Mouse (Mus musculus): Measurements from ENCODE around the gene Nras. TPM values are rescaled to one million over a fixed set of nuclear protein-coding genes. Genes with fewer than 3 reads are reported as not detected.

Gene Nras
- polyA plus RNA-seq, 1 experiment = 145 TPM

DNA sequence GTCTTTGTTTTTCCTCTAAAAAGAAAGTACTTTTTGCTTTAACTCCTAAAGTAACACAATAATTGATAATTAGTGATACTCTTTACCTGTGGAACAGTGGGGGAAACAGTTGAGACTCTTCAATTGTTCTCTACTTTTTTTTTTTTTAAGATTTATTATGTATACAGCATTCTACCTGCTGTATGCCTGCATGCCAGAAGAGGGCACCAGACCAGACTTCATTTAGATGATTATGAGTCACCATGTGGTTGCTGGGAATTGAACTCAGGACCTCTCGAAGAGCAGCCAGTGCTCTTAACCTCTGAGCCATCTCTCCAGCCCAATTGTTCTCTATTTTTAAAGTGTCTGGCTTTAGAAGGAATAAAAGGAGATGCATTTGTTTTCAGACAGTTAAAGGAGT is 31.9 kb upstream of the Nras start:
- H3K9ac ChIP-seq (ENCODE audit: low read depth, poor library complexity, severe bottlenecking) = no peak overlapping the region
- peaks cover 27% of the 10 kb centered on the region for H3K36me3 ChIP-seq (ENCODE audit: control insufficient read depth, insufficient read depth, low read length, poor library complexity, severe bottlenecking)
- H3K4me1 ChIP-seq (ENCODE audit: control insufficient read depth, insufficient read depth, low read length) = peaks cover 3% of the 10 kb centered on the region
- no peaks in the 10 kb centered on the region for H3K27me3 ChIP-seq (ENCODE audit: control insufficient read depth, insufficient read depth, low read length, poor library complexity, severe bottlenecking)
- TF ChIP-seq POLR2A (IDR thresholded peaks at IDR 0.05; ENCODE audit: insufficient read depth, low read length) (no peak), EP300 (IDR thresholded peaks at IDR 0.05; ENCODE audit: insufficient read depth, low read depth, low read length) (no peak), CTCF (IDR thresholded peaks at IDR 0.05; ENCODE audit: low read depth, low read length) (no peak)
- no peak overlapping the region for H3K4me3 ChIP-seq (ENCODE audit: low read depth, low read length)
- H3K9me3 ChIP-seq (replicated peaks; ENCODE audit: control insufficient read depth, insufficient read depth, low read length, poor library complexity, severe bottlenecking) = no peaks in the 10 kb centered on the region
- H3K27ac ChIP-seq (ENCODE audit: insufficient read depth, low read length) = no peak overlapping the region

DNA sequence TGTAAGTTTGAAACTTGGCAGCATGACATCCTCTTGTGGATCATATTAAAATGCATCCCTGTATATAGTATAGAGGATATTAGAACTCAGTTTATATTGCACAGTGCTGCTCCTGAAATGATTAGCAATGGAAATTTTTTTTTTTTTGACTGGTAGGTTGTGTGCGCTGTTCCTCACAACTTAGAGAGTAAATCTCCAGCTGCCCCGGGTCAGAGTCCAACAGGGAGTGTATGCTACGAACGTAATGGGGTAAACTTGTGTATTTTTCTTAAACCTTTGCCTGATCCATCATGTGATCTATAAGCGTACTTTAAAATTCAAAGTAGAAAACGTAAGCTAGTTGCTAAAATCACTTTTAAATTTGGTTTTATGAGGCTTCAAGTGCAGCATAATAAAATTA is 17.8 kb upstream of the Nras start:
- Histone ChIP-seq H3K9ac (ENCODE audit: low read depth, poor library complexity, severe bottlenecking) (no peak overlapping the region), H3K27me3 (ENCODE audit: control insufficient read depth, insufficient read depth, low read length, poor library complexity, severe bottlenecking) (no peaks in the 10 kb centered on the region), H3K36me3 (ENCODE audit: control insufficient read depth, insufficient read depth, low read length, poor library complexity, severe bottlenecking) (peaks cover 63% of the 10 kb centered on the region), H3K27ac (ENCODE audit: insufficient read depth, low read length) (no peak overlapping the region), H3K4me3 (ENCODE audit: low read depth, low read length) (no peak overlapping the region), H3K9me3 (replicated peaks; ENCODE audit: control insufficient read depth, insufficient read depth, low read length, poor library complexity, severe bottlenecking) (no peaks in the 10 kb centered on the region), H3K4me1 (ENCODE audit: control insufficient read depth, insufficient read depth, low read length) (no peaks in the 10 kb centered on the region)
- TF ChIP-seq POLR2A (IDR thresholded peaks at IDR 0.05; ENCODE audit: insufficient read depth, low read length) (no peak), EP300 (IDR thresholded peaks at IDR 0.05; ENCODE audit: insufficient read depth, low read depth, low read length) (no peak), CTCF (IDR thresholded peaks at IDR 0.05; ENCODE audit: low read depth, low read length) (no peak)

DNA sequence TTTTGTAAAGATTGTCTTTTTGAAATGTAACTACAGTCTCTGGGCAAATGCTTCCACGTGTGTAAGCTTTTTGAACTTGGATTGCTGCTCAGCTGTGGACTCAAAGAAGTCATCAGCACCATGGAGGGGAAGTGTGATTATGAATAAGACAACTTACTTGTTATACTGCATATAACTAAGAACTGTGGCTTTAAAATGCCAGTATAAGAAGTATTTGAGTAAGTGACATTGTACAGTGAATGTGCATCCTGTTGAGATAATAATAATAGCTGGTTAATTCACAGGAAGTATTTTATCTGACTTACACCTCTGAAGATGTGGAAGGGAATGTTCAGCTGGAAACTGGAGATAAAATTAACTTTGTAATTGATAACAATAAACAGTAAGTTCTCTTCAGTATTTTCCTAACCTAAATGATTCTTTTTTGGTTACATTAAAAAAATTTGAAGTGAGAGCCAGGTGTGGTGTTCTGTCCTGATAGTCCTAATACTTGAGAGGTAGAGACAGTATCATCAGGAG is 17.2 kb upstream of the Nras start:
- H3K36me3 ChIP-seq (ENCODE audit: control insufficient read depth, insufficient read depth, low read length, poor library complexity, severe bottlenecking) = peaks cover 66% of the 10 kb centered on the region
- no peak for TF ChIP-seq CTCF (IDR thresholded peaks at IDR 0.05; ENCODE audit: low read depth, low read length)
- no peak for TF ChIP-seq POLR2A (IDR thresholded peaks at IDR 0.05; ENCODE audit: insufficient read depth, low read length)
- no peaks in the 10 kb centered on the region for H3K9me3 ChIP-seq (replicated peaks; ENCODE audit: control insufficient read depth, insufficient read depth, low read length, poor library complexity, severe bottlenecking)
- no peaks in the 10 kb centered on the region for H3K27me3 ChIP-seq (ENCODE audit: control insufficient read depth, insufficient read depth, low read length, poor library complexity, severe bottlenecking)
- no peak overlapping the region for H3K27ac ChIP-seq (ENCODE audit: insufficient read depth, low read length)
- H3K9ac ChIP-seq (ENCODE audit: low read depth, poor library complexity, severe bottlenecking) = no peak overlapping the region
- H3K4me3 ChIP-seq (ENCODE audit: low read depth, low read length) = no peak overlapping the region
- H3K4me1 ChIP-seq (ENCODE audit: control insufficient read depth, insufficient read depth, low read length) = no peaks in the 10 kb centered on the region

DNA sequence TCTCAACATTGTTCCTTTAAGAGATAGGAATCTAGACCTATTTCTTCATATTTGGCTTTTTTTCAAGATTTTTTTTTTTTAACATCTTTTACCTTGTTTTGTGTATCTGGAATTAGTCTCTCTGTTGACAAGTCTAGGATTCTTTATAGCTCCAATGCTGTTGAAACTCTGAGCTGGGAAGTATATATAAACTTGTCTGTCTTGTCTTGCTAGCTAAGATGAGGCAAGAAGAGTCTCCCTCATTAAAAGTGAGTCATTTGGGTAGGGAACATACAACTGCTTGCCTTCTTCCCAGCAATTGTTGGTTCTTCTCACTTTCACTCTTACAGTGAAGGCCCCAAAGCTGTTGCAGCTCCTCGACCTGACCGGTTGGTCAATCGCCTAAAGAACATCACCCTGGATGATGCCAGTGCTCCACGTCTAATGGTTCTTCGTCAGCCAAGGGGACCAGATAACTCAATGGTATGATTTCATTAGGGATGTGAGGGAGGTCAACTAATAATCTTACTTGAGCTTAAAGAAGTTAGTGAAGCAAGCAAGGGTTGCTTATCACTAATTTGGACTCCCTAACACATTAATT is 2.0 kb upstream of the Nras start:
- H3K27ac ChIP-seq (ENCODE audit: insufficient read depth, low read length) = no peak overlapping the region
- TF ChIP-seq EP300 (IDR thresholded peaks at IDR 0.05; ENCODE audit: insufficient read depth, low read depth, low read length) = no peak
- H3K9ac ChIP-seq (ENCODE audit: low read depth, poor library complexity, severe bottlenecking) = no peak overlapping the region
- H3K9me3 ChIP-seq (replicated peaks; ENCODE audit: control insufficient read depth, insufficient read depth, low read length, poor library complexity, severe bottlenecking) = no peaks in the 10 kb centered on the region
- H3K4me3 ChIP-seq (ENCODE audit: low read depth, low read length) = no peak overlapping the region
- H3K36me3 ChIP-seq (ENCODE audit: control insufficient read depth, insufficient read depth, low read length, poor library complexity, severe bottlenecking) = peaks cover 63% of the 10 kb centered on the region
- H3K4me1 ChIP-seq (ENCODE audit: control insufficient read depth, insufficient read depth, low read length) = no peaks in the 10 kb centered on the region
- no peaks in the 10 kb centered on the region for H3K27me3 ChIP-seq (ENCODE audit: control insufficient read depth, insufficient read depth, low read length, poor library complexity, severe bottlenecking)

DNA sequence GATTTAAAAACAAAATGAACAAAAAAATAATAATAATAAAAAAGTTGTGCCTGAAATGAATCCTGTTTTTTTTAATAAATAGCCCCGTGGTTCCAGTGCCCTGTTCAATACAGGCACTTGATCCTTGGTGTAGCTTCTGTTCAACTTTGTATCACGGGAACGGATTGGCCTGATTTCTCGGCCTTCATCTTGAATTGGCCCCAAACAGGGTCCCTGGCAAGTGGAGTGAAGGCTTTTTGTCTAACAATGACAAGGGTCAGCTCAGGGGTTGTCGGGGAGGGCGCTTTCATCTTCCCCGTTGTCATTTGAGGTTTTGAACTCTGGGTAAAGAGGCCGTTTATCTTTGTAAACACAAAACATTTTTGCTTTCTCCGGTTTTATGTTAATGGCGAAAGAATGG is 333 bp upstream of the Nras start:
- no peaks in the 10 kb centered on the region for H3K4me1 ChIP-seq (ENCODE audit: control insufficient read depth, insufficient read depth, low read length)
- H3K4me3 ChIP-seq (ENCODE audit: low read depth, low read length) = no peak overlapping the region
- H3K27ac ChIP-seq (ENCODE audit: insufficient read depth, low read length) = no peak overlapping the region
- no peak overlapping the region; the same call in 1 of the 2 replicates for H3K9ac ChIP-seq (ENCODE audit: low read depth, poor library complexity, severe bottlenecking)
- peaks cover 60% of the 10 kb centered on the region for H3K36me3 ChIP-seq (ENCODE audit: control insufficient read depth, insufficient read depth, low read length, poor library complexity, severe bottlenecking)
- no peak for TF ChIP-seq CTCF (IDR thresholded peaks at IDR 0.05; ENCODE audit: low read depth, low read length)
- TF ChIP-seq EP300 (IDR thresholded peaks at IDR 0.05; ENCODE audit: insufficient read depth, low read depth, low read length) = no peak
- no peak for TF ChIP-seq POLR2A (IDR thresholded peaks at IDR 0.05; ENCODE audit: insufficient read depth, low read length)
- H3K9me3 ChIP-seq (replicated peaks; ENCODE audit: control insufficient read depth, insufficient read depth, low read length, poor library complexity, severe bottlenecking) = no peaks in the 10 kb centered on the region
- H3K27me3 ChIP-seq (ENCODE audit: control insufficient read depth, insufficient read depth, low read length, poor library complexity, severe bottlenecking) = no peaks in the 10 kb centered on the region

DNA sequence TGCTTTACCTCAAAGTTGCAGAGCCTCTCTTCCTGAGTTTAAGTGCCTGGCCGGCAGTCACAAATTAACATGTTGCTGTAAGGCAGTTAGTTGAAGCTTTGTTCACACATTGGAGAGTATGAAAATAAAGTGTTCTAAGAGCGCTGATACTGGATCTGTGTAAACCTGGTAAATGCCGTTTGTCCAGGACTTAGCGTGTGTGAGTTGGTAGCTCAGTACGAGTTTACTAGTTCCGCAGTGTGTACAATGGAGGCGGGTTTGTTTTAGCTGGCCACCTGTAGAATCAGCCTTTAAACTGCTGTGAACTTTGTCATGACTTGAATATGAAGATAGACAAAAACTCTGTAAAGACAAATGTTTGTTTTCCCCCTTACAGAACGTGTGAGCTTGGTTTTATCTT is 8.8 kb downstream of the Nras start:
- peaks cover 54% of the 10 kb centered on the region for H3K36me3 ChIP-seq (ENCODE audit: control insufficient read depth, insufficient read depth, low read length, poor library complexity, severe bottlenecking)
- no peaks in the 10 kb centered on the region for H3K27me3 ChIP-seq (ENCODE audit: control insufficient read depth, insufficient read depth, low read length, poor library complexity, severe bottlenecking)
- no peak for TF ChIP-seq CTCF (IDR thresholded peaks at IDR 0.05; ENCODE audit: low read depth, low read length)
- no peak for TF ChIP-seq EP300 (IDR thresholded peaks at IDR 0.05; ENCODE audit: insufficient read depth, low read depth, low read length)
- TF ChIP-seq POLR2A (IDR thresholded peaks at IDR 0.05; ENCODE audit: insufficient read depth, low read length) = no peak
- H3K4me3 ChIP-seq (ENCODE audit: low read depth, low read length) = no peak overlapping the region
- no peak overlapping the region for H3K27ac ChIP-seq (ENCODE audit: insufficient read depth, low read length)
- no peaks in the 10 kb centered on the region for H3K9me3 ChIP-seq (replicated peaks; ENCODE audit: control insufficient read depth, insufficient read depth, low read length, poor library complexity, severe bottlenecking)
- H3K9ac ChIP-seq (ENCODE audit: low read depth, poor library complexity, severe bottlenecking) = no peak overlapping the region
- no peaks in the 10 kb centered on the region for H3K4me1 ChIP-seq (ENCODE audit: control insufficient read depth, insufficient read depth, low read length)

Data from ES-Bruce4 (cell line).